Mouse (Mus musculus): ENCODE data around the gene Ankmy1. TPM values are rescaled to one million over a fixed set of nuclear protein-coding genes. Genes with fewer than 3 reads are reported as not detected.

Gene Ankmy1
- total RNA-seq (2021) = under 1 TPM in 1 of 2 experiments, not detected in 1; 0.14 TPM
- long read RNA-seq, experiment 1, partial matches to known transcripts = 0 of 2 reads
- long read RNA-seq, experiment 1, other reads (novel, unspliced or antisense) = 2 of 2 reads
- long read RNA-seq, experiment 2 = 0 reads

DNA sequence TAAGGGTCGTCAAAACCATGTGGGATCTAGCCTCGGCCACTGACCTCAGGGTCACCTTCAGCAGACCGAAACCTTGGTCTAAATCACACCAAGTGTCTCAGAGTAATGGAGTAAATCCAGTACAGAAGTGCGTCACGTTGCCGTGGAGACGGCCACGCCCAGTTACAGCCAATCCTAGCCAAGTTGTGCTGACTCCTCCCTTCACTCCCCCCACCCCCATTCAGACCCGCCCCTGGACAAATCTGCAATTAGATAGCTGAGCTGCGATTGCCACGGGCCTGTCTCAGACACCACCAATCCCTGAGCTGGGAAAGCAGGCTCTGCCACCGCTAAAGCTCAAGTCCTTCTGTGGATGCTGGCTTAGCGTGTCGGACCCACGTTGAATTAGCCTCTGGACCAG, at the start of gene Ankmy1:
Gene Ankmy1, minus strand, starts transcription at position 121 of the 400 bp plus-strand sequence.
- DNase-seq (ENCODE audit: low spot score) = no peak

DNA sequence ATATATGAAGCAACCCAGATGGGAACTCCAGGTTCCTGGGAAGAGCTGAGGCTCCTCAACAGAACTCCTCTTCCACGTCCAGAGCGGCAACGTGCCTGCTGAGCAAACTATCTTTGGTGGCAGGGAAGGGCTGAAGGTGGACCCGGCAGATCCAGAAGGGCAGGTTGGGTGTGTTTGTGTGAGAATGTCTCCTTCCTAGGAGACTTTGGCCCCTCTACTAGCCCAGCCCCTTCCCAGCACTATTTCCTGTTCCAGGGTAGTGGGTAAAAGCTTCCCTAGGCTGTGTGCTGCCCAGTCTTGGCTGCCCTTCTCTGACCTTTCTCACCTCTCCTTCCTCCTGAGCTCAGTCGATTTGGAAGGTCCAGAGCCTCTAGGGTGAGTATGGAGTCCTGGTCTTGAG, 47.9 kb upstream of the Ankmy1 start, which contains the start of gene Gpr35:
Gene Gpr35, plus strand, starts transcription at position 259 of the 400 bp plus-strand sequence.
- DNase-seq (ENCODE audit: low spot score) = no peak

DNA sequence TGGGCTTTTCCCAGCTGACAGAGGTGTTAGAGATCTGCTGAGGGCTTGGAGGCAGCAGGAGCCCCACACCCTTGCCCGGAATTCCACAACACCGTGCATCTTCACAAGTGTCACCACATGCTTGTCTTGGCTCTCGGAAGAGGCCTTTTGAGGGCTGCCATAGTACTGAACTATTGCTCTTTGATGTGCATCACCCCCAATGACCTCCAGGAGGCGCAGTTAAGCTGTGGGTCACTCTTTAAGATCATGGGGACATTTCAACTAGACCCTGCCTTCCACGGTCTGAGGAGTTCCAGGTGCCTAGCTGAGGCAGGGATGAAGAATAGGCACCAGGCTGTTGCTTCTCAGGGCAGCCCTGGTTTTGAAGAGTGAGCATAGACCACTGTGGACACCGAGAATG, 46.7 kb upstream of the Ankmy1 start:
- DNase-seq (ENCODE audit: low spot score) = no peak

DNA sequence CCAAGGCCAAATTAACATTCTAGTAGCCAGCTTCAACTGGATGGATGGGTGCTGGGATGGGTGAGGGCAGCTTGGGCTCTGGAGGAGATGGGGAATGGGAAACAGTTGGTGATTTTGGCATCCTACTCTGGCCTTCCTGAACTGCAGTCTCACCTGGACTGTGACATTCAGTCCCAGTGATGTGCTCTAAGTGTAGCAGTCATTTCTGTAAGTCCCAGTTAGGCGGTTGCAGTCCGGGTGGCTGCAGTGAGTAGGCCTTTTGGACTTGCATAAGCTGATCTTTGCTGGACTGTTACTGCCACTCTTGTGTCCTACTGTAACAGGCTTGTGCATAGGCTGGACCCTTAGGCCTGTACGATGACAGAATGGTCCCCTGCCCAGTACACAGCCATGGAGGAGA, 45.3 kb upstream of the Ankmy1 start:
- no peak for DNase-seq (ENCODE audit: low spot score)

DNA sequence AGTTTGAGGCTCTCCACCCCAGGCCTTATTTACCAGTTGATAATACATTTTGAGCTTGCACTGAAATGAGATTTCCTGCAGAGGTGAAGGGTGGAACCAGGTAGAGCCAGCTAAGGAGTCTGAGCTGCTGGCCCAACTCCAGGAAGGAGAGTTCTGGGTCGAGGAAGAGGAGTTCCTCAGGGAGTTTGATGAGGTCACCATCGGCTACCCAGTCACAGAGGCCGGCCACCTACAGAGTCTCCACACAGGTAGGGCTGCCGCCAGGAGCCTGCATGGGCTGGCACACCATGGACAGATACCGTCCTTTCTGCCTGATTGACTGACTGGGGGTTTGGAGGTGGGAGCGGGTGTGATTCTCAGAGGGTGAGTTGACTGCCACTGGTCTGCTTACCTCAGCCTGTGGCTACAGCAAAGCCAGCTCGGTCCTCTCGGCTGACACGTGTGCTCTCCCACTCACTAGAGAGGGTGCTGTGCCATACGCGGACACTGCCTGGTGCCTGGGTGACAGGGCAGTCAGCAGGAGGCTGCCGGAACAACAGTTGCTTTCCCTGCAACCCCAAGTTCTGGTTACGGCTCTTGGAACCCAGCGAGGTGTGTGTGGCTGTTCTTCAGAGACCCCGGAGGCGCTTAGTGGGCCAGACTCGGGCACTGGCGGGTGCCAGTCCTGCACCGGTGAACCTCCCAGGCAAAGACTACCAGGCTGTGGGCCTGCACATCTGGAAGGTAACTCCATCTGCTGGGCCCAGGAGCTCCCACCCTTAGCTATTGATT, 40.7 kb upstream of the Ankmy1 start:
- DNase-seq (ENCODE audit: low spot score) = no peak

DNA sequence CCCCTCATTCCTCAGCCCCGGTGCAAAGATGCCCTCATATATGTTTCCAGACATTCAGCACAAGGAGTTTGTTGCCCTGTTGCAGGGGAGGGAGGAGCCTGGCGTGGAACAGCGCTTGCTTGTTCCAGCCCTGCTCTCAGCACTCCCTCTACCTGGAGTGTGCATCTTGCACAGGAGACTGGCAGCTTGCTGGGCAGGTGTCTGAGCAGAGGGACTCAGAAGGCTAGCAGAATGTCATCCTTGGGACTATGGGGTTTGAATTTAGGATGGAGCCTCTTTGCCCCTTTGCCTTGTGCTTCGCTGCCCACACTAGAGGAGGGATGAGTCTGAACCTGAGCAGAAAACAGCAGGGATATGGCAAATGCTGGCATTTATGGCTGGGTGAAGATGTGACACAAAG, 37.0 kb upstream of the Ankmy1 start:
- no peak for DNase-seq (ENCODE audit: low spot score)

- no peak for DNase-seq (ENCODE audit: low spot score)
Measured at GRCm38 (mm10) chr1:92937797-92938196, 35.1 kb upstream of the Ankmy1 start.

- DNase-seq (ENCODE audit: low spot score) = no peak
Measured at GRCm38 (mm10) chr1:92936467-92936866, 33.8 kb upstream of the Ankmy1 start.

- DNase-seq (ENCODE audit: low spot score) = no peak
Measured at GRCm38 (mm10) chr1:92935977-92936376, 33.3 kb upstream of the Ankmy1 start.

DNA sequence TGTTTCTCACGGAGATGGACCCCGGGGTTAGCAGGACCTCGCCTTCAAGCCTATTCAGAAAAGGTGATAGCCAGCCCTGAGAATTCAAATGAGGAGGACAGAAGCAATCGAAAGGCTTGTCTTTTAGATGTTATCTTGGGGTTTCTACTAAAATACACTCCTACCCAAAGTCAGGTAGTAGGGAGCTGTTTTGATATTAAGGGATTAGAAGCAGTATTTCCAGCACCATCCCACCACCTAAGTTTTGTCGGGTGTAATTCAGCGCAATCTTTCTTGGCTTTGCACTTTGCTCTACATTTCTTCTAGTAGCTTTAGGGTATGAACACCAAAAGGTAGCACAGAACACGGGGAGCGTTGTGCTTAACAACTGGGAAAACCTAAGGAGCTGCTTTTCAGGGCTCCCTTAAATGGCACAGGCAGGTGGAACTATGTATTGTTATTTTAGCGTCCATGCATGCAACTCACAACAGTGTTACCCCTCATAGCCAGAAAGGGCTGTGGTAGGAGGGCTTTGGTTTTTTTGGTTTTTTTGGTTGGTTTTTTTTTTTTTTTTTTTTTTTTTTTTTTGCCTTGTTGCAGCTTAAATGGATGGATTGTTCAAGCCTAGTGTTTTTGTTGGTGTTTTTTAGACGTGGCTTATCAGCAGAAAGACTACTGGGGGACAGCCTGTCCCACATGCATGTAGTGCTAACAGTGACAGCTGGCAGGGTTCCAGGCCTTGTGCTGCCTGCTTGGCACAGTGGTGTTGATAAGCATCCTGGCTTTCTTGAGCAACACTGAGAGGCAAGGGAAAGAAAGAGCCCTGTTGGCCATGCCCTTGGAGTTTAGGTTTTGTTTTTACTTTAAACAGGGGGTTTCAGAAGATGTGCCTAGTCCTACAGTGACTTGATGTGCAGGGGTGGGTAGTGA, 32.6 kb upstream of the Ankmy1 start:
- DNase-seq (ENCODE audit: low spot score) = no peak

DNA sequence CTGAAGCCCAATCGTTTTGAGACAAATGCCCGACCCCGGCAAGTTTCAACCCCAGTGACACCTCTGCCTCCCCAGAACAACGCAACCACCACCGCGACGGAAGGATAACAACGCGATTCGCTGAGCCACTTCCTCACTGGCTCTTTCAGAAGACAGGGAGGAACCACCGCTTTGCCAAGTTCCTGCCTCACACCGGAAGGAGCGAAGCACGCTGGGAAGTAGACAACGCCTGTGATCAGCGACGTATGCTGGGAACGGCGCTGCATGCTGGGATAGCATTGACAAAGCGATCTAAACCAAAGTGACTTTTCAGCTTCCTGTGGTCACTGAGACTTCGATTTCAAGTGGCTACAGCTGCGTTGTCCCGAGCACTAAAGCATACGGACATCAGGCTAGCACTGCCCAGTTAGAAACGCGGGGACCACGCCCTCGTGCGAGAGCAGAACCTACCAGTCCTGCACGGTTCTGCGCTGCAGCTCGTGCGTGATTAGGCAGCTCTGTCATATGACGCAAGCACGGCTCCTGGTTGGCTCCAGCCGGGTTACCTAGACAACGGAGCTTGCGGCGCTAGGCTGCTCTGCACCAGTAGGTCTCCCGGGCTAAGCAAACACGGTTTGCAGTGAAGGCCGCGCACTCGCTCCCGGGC, 31.6 kb upstream of the Ankmy1 start, which contains the start of gene Capn10:
Gene Capn10, plus strand, starts transcription at position 195 of the 646 bp plus-strand sequence.
- peak; percentile 95 for DNase-seq (ENCODE audit: low spot score)

DNA sequence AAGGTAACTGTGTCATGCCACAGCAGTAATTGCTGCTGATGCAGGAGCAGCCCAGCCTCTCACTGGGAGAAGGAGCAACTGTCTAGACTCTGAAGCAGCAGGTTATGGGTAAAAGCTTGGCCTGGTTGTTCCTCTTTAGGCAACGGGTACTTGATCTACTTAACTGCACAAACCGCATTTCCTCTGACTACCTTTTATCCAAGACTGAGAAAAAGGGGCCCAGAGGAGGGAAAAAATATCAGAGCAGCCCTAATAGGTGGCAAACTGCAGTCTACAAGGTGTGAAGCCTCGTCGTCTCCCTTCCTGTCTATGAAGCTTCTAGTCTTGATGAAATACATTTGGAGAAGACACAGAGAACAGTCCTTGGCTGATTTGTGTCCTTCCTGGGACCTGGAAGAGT, 30.9 kb upstream of the Ankmy1 start:
- DNase-seq (ENCODE audit: low spot score) = no peak

GRCm38 (mm10) chr1:92930171-92930706, 27.5 kb upstream of the Ankmy1 start:
- DNase-seq (ENCODE audit: low spot score) = no peak

GRCm38 (mm10) chr1:92921496-92921895, 18.8 kb upstream of the Ankmy1 start:
- no peak for DNase-seq (ENCODE audit: low spot score)

GRCm38 (mm10) chr1:92920474-92921200, 17.9 kb upstream of the Ankmy1 start:
- DNase-seq (ENCODE audit: low spot score) = no peak

GRCm38 (mm10) chr1:92919775-92920174, 17.1 kb upstream of the Ankmy1 start:
- DNase-seq (ENCODE audit: low spot score) = no peak

- DNase-seq (ENCODE audit: low spot score) = no peak
Measured at GRCm38 (mm10) chr1:92919151-92919550, 16.4 kb upstream of the Ankmy1 start.

DNA sequence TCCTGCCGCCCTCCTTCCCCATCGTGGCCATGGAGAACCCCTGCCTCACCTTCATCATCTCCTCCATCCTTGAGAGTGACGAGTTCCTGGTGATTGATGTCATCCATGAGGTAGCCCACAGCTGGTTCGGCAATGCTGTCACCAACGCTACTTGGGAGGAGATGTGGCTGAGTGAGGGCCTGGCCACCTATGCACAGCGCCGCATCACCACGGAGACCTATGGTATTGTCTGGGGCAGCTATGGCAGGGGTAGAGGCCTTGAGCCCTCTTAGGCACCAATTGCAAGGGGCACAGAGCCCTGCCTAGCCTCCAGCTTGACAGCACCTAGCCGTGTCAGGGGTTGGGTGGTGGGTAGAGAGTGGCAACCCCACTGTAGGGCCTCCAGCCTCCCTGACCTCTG, 14.0 kb upstream of the Ankmy1 start:
- DNase-seq (ENCODE audit: low spot score) = no peak

- no peak for DNase-seq (ENCODE audit: low spot score)
Measured at GRCm38 (mm10) chr1:92914993-92915392, 12.3 kb upstream of the Ankmy1 start.

- DNase-seq (ENCODE audit: low spot score) = no peak
Measured at GRCm38 (mm10) chr1:92914239-92914638, 11.5 kb upstream of the Ankmy1 start.

GRCm38 (mm10) chr1:92912286-92912685, 9.6 kb upstream of the Ankmy1 start:
- no peak for DNase-seq (ENCODE audit: low spot score)
